Mouse (Mus musculus) layer of hippocampus, adult 8-10 months (tissue): ENCODE measurements at regions not wholly inside any gene's neighbourhood (a gene's known extent, or its start where the extent isn't known, plus 50 kb on each side); places are given as distances from the start of the nearest gene placed in this dataset.
"Not testable (repeated sequence)": the region's sequence is repeated elsewhere in the genome, so short reads cannot be mapped to it uniquely, and the experiment has no call there.

Experiments used
- DNase-seq, 2 experiments: peaks; one replicate each; pipeline ENCODE4 v3.0.0; 2022; ENCODE audit warnings: low spot score in 2 of 2

DNA sequence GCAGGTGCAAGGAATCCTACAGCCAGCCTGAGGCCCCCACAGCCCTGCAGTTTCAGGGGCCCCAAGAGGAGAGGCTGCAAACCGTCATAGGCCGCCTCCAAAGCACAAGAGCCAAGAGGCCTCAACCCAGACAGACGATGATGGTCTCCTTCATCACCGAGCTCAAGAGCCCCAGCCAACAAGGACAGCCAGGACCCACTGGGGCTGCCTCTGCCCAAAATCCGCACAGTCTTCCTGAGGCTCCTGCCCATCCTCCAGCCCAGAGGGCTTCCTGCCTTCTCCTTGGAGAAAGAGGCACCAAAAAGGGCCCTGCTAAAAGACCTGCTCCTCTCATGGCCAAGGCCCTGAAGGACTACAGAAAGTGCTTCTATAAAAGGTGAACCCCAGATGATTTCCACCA lies 112.3 kb downstream of the Nus1 start:
- DNase-seq = not testable (repeated sequence)

DNA sequence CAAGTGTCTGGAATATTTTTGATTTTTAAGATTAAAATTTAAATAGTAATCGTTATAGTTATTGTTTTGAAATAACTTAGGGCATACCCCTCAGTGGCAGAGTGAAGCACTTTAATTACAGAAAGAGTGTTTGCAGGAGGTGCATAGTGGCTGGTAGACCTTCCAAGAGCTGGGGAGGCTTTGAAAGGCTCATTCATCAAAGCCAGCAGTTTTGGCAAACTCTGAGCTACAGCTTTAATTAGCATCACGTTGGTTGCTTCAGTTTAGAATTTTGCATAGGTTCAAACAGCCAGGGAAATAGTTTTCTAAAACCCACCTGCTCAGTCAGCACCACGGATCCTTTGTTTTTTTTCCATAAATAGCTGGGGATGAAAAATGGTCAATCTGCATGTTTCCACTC lies 113.5 kb downstream of the Nus1 start:
- DNase-seq = no peak

DNA sequence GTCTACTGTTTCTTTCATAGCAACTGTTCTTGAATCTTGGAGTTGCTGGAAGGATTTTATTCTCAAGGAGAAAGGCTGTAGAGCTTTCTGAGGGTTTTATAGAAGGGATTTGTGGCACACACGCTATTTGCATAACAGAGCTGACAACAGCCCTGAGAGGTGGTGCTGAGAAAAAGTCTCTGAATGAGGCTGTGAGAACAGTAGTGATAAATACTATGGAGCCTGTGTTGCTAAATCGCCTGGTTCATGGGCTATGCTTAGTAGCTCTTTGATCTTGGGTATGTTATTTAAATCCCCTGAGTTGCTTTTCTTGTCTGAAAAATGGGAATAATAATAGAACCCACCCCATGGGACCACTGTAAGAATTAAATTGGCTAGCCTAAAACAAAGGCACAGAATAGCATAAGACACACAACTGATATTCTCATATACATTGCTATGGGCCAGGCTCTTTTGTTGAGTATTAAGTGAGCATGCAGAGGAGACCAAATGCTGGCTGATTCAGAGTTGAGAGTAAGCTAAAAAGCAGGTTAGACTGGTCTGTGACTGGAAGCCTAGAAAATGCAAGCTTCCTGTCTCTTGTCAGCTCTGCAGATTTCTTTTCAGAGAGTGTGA lies 116.0 kb downstream of the Nus1 start:
- no peak for DNase-seq

DNA sequence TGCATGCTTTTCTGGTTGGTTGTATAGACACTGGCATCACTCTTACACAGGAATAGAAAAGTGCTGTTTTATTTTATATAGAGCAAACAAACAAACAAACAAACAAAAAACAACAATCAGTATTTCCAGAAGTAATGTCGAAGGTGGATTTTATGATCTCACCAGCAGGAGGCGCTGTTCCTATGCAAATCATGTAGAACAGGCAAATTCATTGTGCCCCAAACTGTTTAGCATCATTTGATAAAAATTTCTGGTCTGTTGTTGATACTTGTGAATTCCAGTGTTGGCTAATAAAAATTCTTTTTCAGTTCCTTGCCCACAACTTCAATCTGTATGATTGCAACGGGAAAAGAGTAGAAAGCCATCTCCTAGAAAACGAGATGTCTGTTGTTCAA lies 116.5 kb downstream of the Nus1 start:
- peak in 1 of 2 experiments; percentile 42 for DNase-seq

DNA sequence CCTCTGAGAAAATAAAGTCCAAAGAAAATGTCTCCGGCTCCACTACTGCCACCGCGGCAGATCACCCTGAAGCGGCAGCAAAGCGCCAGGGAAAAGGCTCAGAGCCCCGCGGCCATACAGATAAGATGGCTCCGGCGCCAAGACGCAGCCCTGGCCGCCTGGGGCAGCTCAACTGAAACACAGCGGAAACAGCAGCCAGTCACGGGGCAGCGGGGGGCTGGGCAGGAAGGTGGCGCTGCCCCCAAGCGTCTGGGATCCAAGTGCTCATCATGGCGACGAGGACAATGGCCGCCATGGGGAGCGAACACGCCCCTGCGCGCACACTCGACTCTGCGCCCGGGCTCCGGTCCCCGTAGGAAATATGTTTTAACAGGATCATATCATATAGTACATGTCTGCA lies 128.2 kb downstream of the Nus1 start:
- no peak for DNase-seq

DNA sequence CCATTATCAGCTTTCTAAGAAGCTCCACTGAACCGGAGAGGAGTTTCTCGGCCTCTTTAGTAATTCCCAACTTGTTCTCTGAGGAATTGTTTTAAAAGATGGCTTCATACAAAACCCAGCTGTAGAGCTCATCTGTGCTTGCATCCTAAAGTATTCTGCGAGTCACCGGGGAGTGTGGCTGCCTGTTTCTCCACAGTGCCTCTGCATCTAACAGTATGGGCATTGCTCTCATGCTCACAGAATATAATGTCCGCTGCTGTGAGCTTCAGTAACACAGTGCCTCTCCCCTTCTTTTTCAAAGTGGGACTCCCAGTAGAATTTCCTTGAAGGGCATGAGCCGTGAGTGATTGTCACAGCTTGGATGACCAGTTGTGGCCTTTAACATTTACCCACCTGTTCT lies 113.0 kb upstream of the Slc35f1 start:
- no peak for DNase-seq

DNA sequence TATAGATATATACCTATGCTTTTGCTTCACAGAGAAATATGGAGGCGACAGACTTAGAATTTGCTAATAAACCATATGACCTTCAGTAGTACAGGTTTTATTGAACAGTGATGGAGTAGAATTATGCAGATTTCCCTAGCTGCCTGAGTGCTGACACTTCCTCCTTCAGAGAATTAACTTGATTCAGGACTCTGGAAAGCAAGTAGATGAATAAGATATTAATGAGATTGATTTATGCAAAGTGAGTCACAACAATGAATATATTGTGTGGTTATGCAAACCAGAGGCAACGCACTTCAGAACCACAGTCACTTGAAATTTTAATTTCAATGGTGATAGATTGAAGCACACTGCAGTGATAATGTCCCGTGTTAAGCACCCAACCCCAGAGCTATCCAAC lies 112.5 kb upstream of the Slc35f1 start:
- DNase-seq = no peak

DNA sequence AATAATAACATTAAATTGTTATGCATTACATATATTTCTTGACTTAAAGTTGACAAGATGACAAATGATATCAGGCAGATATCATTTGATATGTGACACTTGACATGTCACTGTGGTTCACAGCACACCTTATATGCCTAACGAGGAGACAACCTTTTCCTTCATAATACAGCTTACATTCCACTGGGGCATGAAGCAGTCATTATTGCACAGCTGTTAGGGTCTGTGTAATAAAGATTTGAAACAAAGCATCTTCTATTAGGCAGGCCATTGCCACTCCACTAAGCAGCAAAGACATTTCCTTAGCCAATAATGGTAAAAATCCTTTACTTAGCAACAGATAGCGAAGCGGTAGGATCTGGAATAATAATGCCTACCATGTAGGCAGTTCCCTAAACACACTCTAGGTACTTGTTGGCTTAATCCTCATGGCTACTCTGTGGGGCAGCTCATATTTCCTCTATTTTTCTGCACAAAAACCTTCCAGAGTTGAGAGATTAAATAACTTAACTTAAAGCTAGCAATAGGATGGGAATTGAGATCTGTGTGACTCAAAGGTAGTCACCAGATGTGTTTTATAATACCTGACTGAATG lies 112.0 kb upstream of the Slc35f1 start:
- no peak for DNase-seq

DNA sequence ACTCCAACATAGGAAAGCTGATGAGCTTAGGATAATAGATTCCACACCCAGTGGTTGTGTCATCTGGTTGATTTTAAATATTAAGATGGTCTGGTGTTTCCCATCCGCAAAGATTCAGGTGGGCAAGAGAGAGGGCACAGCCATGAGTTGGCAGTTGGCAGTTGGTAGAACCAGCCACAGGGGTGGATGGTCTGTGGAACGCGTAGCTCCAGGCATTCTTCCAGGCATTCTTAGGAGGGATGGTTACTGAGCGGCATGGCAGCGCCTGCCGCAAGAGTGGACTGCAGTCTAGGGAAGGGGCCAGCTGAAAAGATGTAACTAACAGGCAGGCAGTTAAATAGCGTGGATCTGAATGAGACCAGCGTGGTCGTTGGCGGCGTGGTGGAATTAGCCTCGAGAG lies 96.6 kb upstream of the Slc35f1 start:
- no peak for DNase-seq
